Mouse (Mus musculus): ENCODE measurements around the gene Wfikkn1.
"Not testable (repeated sequence)": the region's sequence is repeated elsewhere in the genome, so short reads cannot be mapped to it uniquely, and the experiment has no call there.

Gene Wfikkn1

DNA sequence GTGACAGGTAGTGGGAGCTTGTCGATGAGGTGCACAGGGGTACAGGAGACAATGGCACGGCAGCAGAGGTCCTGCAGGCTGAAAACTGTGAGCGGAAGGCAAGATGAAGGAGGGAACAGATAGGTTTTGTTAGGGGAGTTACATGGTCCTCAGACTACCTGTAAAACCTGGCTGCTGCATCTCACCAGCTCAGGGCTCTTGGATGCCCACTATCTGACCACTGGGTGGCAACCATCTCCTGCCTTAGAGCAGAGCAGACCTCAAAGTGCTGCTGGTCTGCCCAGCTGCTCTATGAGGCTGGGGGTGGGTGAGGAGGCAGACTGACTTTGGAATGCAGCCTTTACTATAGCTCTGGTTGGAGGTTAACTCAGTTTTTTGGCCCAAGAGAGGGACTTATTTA, 3.2 kb upstream of the Wfikkn1 start:
- no peak for DNase-seq

DNA sequence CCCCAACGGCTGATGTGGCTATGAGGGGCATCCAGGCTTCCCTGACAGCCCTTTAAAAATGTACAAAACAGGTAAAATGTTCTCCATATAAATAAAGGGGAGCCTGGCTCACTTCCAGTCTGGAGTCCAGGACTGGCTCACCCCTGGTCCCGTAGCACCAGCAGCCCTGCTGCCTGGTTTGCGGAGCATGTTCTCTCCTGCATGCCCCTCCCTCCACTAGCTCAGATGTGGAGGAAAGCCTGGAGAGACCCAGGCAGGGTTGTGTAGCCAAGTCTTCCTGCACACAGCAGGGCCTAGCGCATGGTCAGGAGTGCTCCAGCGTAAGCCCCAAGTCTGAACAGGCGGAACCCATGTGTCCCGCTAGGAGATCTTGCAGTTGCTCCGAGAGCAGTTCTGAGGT, 2.6 kb upstream of the Wfikkn1 start:
- DNase-seq = no peak

DNA sequence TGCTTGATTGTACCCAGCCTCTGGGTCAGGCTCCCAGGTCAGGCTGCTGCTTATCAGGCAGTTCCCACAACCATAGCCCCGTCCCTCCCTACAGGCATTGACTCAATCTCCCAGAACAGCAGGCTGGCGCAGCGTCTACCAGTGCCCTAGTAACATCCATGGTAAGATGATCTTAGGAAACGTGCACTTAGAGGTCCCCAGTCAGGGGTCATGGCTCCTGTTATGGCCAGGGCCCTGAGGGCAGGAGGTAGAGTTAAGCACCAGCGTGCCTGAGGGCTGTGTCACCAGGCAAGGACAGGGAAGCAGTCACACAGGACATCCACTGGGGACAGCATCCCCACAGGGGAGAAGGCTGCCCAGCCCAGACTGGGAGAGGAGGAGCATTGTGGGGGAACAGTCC, 1.6 kb upstream of the Wfikkn1 start:
- DNase-seq = no peak

DNA sequence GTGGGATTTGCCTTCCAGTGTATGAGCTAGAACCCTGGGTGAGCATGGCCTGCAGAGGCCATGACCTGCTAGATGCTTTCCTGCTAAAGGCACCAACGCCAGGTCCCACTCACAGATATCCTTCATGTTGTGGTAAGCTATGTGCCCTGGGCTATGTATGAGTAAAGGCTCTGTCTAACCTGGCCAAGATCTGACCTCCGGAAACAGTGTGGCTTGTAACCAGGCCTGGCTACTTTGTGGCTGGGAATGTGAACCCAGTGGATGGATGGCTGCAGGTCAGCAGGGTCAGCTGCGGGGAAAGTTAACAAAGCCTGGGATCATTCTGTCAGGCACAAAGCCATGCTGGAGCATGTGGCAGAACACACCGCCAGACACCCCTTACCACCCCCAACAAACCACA, 1.0 kb upstream of the Wfikkn1 start:
- DNase-seq = no peak

DNA sequence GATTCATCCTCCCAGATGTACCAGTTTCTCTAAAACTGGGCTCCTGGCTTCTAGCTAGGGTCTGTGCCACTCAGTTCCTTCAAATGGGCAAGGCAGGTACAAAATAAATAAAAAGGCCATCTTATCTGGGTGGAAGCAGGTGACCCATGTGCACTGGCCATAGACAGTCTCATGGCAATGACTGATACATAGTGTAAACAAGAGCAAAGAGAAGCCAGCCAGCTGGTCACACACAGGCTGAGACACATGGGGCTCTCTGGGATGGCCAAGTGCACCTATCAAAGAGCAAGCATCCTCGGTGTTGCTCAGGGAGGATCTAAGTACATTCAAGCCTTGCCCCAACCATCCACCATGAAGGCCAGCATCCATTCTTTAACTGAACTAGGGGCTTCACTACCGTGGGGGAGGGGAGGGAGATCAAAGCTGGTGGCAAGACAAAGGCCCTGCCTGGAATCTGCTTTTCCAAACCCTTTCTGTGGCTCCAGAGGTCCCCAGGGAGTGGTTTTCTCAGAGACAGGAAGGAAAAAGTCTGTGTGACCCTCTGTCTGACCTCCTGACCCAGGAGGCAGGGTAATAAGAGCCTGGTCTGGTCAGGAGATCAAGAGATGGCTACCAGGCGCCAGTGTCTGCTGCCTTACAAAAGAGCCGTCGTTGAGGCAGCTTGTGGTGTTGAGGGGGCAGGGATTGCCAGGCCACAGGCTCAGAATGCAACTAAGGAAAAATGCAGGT, 419 bp upstream of the Wfikkn1 start:
- no peak for DNase-seq

DNA sequence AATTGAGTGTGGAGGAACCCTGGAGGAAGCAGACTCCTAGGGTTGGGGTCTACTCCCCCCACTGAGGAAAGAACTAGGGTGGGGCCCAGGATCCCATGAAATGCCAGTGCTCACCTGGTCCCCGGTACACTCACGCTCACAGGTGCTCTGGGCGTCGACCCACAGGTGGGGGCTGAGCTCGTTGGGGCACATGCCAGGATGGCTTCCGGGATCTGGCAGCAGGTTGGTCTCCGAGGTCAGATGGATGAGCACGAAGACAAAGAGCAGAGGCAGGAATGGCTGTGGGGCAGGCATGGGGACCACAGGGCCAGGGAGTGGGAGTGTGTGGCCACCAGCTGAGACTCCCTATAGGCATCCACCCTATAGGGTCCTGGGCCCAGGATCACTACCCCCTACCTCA, 908 bp downstream of the Wfikkn1 start:
- no peak for DNase-seq

DNA sequence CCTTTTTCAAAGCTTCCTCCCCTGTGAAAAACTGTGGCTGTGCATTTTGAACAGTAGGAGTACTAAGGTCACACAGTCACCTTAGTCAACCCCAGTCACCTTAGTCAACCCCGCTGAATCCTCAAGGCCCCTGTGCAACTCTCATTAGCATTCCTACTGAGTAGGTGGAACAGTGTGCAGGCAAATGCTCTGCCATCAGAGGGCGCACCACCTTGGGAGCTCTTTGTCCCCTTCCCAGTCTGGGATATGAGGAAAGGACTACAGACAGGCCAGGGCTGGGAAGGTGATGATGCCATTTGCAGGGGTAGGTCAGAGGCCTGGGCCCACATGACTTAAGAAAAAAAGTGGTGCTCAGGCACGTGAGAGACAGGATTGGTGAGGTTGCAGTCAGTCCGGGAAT, 1.4 kb downstream of the Wfikkn1 start:
- peak; percentile 73 for DNase-seq

DNA sequence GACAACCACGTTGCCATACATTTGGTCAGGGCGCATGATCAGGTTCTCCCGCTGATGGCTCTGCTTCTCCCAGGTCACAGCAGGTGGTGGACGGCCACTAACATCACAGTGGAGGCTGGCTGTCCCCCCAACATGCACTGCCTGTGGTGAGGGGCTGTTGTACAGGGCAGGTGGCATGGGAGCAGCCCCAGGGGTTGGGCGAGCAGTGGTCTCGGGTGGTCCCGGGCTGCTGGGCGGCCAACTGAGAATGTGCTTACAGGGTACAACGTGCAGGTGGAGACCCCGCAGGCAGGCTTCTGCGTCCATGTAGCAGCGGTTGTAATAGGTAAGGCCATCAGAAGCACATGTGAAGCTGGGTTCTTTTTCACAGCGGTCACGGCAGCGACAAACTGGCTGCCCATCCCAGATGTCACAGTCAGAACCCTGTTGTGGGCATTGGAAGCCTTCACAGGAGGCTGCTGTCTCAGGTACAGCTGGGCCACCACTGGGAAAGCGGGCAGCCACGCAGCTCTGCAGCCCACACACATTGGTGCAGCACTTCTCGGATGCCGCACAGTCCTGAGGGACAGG, 2.0 kb downstream of the Wfikkn1 start:
- DNase-seq = no peak

DNA sequence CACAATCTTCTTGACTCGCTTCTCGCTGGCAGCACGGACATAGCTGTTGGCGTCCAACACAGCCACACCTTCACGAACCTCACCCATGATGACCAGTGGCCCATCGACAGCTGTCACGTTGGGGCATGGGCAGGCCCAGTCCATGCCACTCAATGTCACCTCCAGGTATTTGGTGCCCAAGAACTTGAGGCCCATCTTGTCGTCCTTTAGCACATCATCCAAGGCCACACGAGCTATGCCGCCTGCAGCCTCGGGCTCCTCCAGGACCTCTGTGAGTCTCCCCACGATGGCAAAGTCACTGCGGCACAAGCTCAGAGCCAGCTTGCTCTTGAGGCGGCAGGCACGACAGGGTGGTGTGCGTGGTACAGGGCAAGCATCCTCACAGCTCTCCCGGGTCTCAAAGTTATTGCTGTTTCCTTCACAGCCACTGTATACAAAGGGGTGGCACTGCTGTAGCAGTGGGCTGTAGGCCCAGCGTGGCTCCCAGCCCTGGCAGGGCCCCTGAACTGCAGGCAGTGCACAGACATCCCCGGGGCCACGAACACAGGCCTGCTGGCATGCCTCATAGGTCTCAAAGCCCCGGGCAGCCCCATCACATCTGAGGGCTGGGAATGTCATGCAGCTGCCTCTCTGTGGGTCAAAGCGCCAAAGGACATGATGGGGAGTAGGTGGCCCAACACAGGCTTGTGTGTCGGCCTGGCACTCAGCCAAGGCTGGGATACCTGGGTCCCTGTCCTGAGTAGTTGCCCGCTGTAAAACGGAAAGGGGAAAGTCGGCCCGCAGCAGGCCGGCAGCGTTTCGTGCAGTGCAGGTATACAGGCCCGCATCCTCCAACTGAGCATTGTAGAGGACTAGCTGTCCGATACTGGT, 2.7 kb downstream of the Wfikkn1 start:
- DNase-seq = no peak

DNA sequence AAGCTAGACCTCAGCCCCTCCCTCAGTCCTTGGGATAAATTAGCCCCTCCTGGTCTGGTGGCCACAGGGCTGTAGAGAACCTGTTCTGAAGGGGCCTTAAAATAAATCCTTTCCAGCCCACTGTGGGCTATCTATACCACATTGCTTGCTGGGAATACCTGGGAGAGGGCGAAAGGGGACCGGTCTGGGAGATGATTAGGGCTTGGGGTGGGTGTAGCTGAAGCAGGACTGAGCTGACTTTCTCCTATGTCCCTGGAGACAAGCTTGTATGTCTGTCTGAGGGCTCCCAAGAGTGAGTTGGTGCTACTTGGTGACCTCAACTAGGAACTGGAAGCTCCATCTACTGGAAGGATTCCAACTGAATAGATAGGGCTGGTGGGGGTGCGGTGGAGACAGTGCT, 3.6 kb downstream of the Wfikkn1 start:
- no peak for DNase-seq

DNA sequence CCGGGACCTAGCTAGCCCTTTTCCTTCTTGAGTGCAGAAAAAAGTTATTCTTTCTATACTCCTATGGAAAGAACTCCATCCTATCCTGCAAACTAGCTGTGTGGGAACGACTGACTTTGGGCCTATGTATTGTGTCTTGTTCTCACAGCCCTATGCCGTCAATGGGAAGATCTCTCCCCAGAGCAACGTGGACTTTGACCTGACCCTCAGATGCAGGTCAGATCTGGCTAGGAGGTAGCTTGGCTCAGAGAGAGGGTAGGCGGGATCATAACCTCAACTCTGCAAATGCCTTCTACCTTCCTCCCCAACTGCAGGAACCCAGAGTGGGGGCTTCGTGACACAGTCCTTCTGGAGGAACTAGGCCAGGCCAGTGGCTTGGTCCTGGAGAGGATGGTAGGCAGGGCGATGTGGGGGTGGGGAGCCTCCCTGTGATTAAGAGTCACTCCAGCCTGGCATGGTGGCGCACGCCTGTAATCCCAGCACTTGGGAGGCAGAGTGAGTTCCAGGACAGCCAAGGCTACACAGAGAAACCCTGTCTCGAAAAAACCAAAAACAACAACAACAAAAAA, 4.2 kb downstream of the Wfikkn1 start:
- peak; percentile 72 for DNase-seq

DNA sequence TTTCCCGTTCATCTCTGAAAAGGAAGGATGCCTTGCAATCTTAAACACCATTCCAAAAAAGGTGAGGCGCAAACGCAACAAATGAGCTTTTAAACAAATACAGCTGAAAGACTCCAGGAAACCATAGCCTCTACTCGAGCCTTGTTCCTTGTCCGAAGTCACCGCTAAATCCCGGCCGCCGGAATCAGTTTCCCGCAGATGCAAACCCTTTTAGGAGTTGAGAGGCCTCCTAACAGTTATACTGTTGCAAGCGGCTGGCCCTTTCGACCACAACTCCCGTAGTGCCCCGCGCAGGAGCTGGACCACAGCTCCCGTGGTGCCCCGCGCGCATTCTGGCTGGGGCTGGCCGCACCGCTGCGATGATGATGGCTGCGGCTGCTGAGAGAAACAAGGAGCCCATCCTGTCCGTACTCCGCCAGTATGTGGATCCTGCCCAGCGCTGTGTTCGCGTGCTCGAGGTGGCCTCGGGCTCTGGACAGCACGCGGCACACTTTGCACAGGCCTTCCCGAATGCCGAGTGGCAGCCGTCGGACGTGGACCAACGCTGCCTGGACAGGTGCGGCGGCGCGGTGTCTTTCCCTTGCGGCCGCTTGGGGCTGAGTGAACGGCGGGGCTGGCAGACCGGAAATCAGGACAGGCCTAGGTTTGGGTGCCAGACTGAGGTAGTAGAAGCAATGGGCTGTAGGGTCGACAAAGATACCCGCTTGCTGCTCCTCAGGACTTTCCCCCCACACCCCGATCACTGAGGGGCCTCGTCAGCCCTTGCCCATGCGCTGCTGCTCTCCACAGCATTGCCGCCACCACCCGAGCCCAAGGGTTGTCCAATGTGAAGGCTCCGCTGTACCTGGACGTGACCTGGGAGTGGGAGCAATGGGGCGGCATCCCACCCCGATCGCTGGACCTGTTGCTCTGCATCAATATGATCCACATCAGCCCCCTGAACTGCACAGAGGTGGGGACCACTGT, 5.2 kb downstream of the Wfikkn1 start:
- DNase-seq = peak; percentile 94

DNA sequence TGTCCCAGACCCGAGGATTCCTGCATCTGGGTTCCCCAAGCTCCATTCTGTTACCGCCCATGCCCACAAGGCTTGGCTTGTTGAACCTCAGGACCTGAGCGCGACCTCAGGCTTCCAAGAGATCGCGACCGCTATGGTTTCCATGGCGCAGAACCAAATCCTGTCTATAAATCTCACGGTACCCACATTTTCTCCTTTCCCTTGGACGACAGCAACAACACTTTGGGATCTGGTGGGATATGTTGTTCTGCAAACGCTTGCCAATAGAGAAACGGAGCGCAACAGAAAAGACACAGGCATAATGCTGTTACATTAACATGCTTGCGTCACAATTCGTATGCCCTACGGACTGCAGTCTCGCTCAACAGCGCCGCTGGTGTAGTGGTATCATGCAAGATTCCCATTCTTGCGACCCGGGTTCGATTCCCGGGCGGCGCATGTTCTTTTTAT, 5.9 kb downstream of the Wfikkn1 start, which contains the start of gene Mettl26:
TSS of gene Mettl26 (plus strand) at position 354 of the 450 bp plus-strand sequence.
- peak; percentile 96 for DNase-seq

DNA sequence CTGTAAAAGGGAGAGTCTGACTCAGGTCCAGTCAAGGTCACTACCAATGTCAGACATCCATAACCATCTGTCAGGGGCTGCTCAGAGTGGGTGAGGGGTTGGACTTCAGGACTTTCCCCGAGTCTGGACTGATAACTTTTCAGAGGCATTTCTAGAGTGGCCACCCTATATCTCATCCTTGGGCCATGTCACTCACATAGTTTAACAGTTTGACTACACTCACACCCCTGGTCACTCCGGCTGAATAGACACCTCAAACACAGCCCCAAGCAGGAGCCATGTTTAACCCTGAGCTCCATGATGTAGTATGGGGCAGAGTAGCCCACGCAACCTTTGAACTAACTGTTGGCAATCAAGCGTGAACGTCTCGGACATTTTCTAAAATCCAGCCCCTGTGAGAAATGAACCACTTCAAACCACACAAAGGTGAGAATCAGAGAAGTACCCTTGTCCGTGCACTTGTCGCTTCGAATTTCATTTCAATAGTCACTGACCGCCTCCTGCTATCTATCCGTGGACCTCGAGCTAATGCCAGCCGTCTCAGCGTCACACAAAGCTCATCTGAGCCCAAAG, 6.4 kb downstream of the Wfikkn1 start:
- DNase-seq = no peak

DNA sequence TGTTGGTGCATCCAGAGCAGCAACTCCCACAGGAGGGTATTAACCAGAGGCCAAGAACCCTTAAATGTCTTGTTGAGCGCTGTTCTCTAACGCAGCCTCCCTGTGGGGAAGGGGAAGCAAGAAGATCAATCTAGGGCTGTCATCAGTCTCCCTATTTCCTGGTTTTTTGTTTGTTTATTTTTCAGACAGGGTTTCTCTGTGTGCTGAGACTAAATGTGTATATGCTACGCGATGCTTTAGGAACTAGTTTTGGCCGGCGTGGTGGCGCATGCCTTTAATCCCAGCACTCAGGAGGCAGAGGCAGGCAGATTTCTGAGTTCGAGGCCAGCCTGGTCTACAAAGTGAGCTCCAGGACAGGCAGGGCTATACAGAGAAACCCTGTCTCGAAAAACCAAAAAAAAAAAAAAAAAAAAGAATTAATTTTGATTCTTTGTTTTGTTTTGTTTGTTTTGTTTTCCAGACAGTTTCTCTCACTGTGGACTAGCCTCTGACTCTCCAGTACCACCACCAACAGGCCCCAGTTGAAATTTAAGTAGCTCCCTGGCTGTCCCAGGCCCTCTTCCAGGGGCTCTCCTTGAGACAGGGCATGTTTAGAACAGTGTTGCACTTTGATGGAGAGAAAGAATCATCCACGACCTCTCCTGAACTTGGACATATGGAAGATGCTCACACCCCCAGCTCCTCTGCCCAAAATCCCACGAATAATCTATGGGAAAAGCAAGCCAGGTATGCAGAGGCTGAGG, 7.1 kb downstream of the Wfikkn1 start:
- no peak for DNase-seq

DNA sequence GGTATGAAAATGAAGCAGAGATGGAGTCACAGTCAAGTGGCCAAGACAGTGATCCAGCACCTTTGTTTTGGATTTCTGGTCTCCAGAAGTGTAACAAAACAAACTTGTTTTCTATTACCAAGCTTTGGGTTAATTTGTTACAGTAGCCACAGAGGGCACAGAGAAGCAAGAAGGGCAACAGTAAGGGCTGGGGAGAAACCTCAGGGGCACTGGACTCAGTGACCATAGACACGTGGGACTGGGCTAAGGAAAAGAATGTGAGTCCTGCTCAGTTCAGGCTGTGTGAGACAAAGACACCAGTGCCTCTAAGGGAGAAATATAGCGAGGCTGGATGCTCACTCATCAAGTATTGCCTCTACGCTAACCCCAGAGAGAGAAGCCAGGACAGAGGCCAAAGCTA, 8.0 kb downstream of the Wfikkn1 start:
- no peak for DNase-seq

DNA sequence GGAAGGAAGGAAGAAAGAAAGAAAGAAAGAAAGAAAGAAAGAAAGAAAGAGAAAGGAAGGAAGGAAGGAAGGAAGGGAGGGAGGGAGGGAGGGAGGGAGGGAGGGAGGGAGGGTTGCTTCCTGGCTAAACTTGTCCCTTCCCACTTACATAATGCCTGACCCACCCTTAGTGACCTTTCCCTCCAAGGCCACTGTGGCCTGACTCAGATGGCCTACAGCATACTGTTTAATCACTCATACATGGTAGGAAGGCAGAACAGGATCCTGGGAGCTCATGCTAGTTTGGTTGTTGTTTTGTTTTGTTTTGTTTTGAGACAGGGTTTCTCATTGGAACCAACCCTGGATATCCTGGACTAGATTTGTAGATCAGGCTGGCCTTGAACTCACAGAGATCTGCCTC, 9.1 kb downstream of the Wfikkn1 start:
- not testable (repeated sequence) for DNase-seq

DNA sequence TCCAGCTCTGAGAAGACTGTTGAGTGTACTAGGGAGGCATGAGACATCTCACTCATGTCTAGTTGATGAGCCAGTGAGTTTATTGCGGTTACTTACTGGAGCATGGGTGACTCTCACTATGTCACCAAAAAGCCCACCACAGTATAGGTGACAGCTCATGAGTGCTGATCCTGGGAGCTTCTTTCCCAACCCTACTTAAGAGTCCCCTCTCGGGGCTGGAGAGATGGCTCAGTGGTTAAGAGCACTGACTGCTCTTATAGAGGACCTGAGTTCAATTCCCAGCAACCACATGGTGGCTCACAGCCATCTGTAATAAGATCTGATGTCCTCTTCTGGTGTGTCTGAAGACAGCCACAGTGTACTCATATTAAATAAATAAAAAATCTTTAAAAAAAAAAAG, 10.7 kb downstream of the Wfikkn1 start:
- DNase-seq = no peak

DNA sequence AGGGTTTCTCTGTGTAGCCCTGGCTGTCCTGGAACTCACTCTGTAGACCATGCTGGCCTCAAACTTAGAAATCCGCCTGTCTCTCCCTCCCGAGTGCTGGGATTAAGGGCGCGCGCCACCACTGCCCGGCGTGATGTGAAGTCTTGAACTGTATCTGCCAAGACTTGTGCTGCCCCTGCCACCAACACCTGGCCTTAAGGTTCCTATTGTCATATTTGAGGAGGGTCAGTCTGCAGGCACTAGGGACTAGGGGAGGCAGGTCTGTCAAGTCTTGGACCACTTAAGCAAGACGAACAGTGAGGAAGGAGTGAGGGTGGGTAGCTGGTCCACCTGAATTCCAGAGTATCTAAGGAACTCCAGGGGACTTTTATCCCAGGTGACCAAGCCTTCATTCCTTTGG, 11.2 kb downstream of the Wfikkn1 start:
- no peak for DNase-seq

DNA sequence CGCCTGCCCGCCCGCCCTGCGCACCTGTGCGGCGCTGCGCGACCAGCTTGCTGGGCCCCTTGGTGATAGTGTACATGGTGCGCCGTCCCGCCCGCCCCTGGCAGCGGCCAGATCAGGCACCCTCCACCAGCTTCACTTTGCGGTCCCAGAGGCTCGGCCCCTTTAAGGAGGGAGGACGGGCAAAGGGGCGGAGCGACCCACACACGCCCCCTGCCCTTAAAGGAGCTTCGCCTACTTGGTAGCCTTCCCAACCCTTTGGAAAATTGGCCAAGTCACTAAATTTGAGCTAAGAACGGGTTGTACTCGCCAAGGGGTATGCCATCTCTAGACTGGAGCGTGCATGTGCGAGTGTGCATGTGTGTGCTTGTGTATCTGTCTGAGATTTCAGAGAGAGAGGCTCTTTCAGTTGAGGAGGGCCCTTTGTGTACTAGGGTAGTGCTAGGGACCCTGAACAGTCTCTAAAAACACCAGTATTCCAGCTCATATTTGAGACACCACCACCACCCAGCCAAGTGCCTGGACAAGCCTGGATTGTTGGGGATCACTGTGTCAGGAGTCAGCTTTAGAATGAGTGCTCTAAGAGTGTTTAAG, 12.0 kb downstream of the Wfikkn1 start, which contains the start of gene Mcrip2:
TSS of gene Mcrip2 (minus strand) at position 164 of the 591 bp plus-strand sequence.
- DNase-seq = peak; percentile 89

Data from kidney, postnatal 10 days (tissue).